Mouse (Mus musculus) MEL (cell line): Measurements from ENCODE around the gene Rbbp6. TPM values are rescaled to one million over a fixed set of nuclear protein-coding genes. Genes with fewer than 3 reads are reported as not detected.
A peak's percentile ranks its signal among the peaks of the same experiment; 100 is the strongest.

Experiments used
- DNase-seq: peaks from one replicate; pipeline ENCODE4 v3.0.0; 2011; ENCODE audit warnings: low read depth, low spot score
- H3K27ac ChIP-seq: 2 replicates; pipeline ENCODE4 v1.5.1; 2012; ENCODE audit warnings: low read depth, mild to moderate bottlenecking, control low read depth, low read length, moderate library complexity; ENCODE audit not compliant: control insufficient read depth
- H3K27me3 ChIP-seq, 2 experiments: fragments of 150-350 bp in 1 of 2; sonication (generic) in 1 of 2; 2 replicates each; pipeline ENCODE4 v1.6.1; 2012; ENCODE audit warnings: low read length in 2 of 2, mild to moderate bottlenecking in 2 of 2, improper control_type of control experiment in 1 of 2, moderate library complexity in 1 of 2; ENCODE audit not compliant: insufficient read depth in 2 of 2, control insufficient read depth in 1 of 2
- H3K36me3 ChIP-seq, 2 experiments: 2 replicates each; pipeline ENCODE4 v1.6.1; 2012 to 2014; ENCODE audit warnings: low read length in 2 of 2, improper control_type of control experiment in 1 of 2, inconsistent platforms in 1 of 2, mild to moderate bottlenecking in 1 of 2; ENCODE audit not compliant: insufficient read depth in 2 of 2, control insufficient read depth in 1 of 2
- H3K4me1 ChIP-seq, 2 experiments: fragments of 150-350 bp in 1 of 2; sonication (generic) in 1 of 2; 2 replicates each; pipeline ENCODE4 v1.6.1; 2012; ENCODE audit warnings: low read length in 2 of 2, improper control_type of control experiment in 1 of 2, mild to moderate bottlenecking in 1 of 2; ENCODE audit not compliant: insufficient read depth in 2 of 2, control insufficient read depth in 1 of 2
- H3K4me3 ChIP-seq, 2 experiments: fragments of 150-350 bp in 1 of 2; sonication (generic) in 1 of 2; 2 replicates each; pipeline ENCODE4 v1.5.1; 2012; ENCODE audit warnings: low read depth in 2 of 2, low read length in 2 of 2, mild to moderate bottlenecking in 2 of 2, moderate library complexity in 2 of 2, control low read depth in 1 of 2, improper control_type of control experiment in 1 of 2; ENCODE audit not compliant: control insufficient read depth in 1 of 2, insufficient read depth in 1 of 2
- H3K79me2 ChIP-seq: 2 replicates; pipeline ENCODE4 v1.6.1; 2012; ENCODE audit warnings: mild to moderate bottlenecking, low read length, moderate library complexity; ENCODE audit not compliant: control insufficient read depth, poor library complexity, insufficient read depth
- H3K9ac ChIP-seq: 2 replicates; pipeline ENCODE4 v1.6.1; 2012; ENCODE audit warnings: low read depth, mild to moderate bottlenecking, control low read depth, low read length, moderate library complexity; ENCODE audit not compliant: control insufficient read depth, poor library complexity, severe bottlenecking
- H3K9me3 ChIP-seq: fragments of 150-350 bp; sonication (generic); replicated peaks from 2 replicates; pipeline ENCODE4 v1.6.1; 2012; ENCODE audit warnings: mild to moderate bottlenecking, low read length, improper control_type of control experiment, moderate library complexity; ENCODE audit not compliant: insufficient read depth
- CHD1 ChIP-seq: IDR thresholded peaks from 2 replicates; pipeline ENCODE4 v1.6.1; 2012; ENCODE audit warnings: low read depth, mild to moderate bottlenecking, inconsistent platforms, low read length, improper control_type of control experiment
- CHD2 ChIP-seq: IDR thresholded peaks from 2 replicates; pipeline ENCODE4 v1.6.1; 2011; ENCODE audit warnings: low read length, improper control_type of control experiment
- CTCF ChIP-seq, 3 experiments: IDR thresholded peaks in 2 of 3; conservative IDR thresholded peaks in 1 of 3; 2 replicates each; pipeline ENCODE4 v1.5.1; 2011 to 2012; ENCODE audit warnings: low read length in 3 of 3, low read depth in 2 of 3, mild to moderate bottlenecking in 2 of 3, improper control_type of control experiment in 1 of 3, inconsistent platforms in 1 of 3, mixed read lengths in 1 of 3, moderate library complexity in 1 of 3; ENCODE audit not compliant: control insufficient read depth in 1 of 3, insufficient read depth in 1 of 3, poor library complexity in 1 of 3, severe bottlenecking in 1 of 3
- E2F4 ChIP-seq: IDR thresholded peaks from 2 replicates; pipeline ENCODE4 v1.6.1; 2011; ENCODE audit warnings: low read depth, low read length, improper control_type of control experiment, borderline replicate concordance
- EP300 ChIP-seq, 2 experiments: IDR thresholded peaks; 2 replicates each; pipeline ENCODE4 v1.6.1; 2011; ENCODE audit warnings: improper control_type of control experiment in 2 of 2, low read length in 2 of 2, low read depth in 1 of 2, mild to moderate bottlenecking in 1 of 2
- ETS1 ChIP-seq: IDR thresholded peaks from 2 replicates; pipeline ENCODE4 v1.6.1; 2012; ENCODE audit warnings: low read depth, mild to moderate bottlenecking, inconsistent platforms, low read length, improper control_type of control experiment, moderate library complexity
- GATA1 ChIP-seq: IDR thresholded peaks from 2 replicates; pipeline ENCODE4 v1.6.1; 2011; ENCODE audit warnings: low read depth, low read length, improper control_type of control experiment
- HCFC1 ChIP-seq: IDR thresholded peaks from 2 replicates; pipeline ENCODE4 v1.6.1; 2012; ENCODE audit warnings: low read depth, mild to moderate bottlenecking, inconsistent platforms, low read length, improper control_type of control experiment, moderate library complexity
- KAT2A ChIP-seq: conservative IDR thresholded peaks from 2 replicates; pipeline ENCODE4 v1.6.1; 2012; ENCODE audit warnings: low read depth, low read length, improper control_type of control experiment, inconsistent platforms
- MAFK ChIP-seq: IDR thresholded peaks from 2 replicates; pipeline ENCODE4 v1.6.1; 2011; ENCODE audit warnings: low read depth, mild to moderate bottlenecking, low read length, improper control_type of control experiment, borderline replicate concordance
- MAX ChIP-seq: IDR thresholded peaks from 2 replicates; pipeline ENCODE4 v1.6.1; 2011; ENCODE audit warnings: low read length, improper control_type of control experiment
- MAZ ChIP-seq: IDR thresholded peaks from 2 replicates; pipeline ENCODE4 v1.6.1; 2012; ENCODE audit warnings: low read depth, mild to moderate bottlenecking, inconsistent platforms, low read length, improper control_type of control experiment
- MEF2A ChIP-seq: IDR thresholded peaks from 2 replicates; pipeline ENCODE4 v1.6.1; 2014; ENCODE audit warnings: low read depth, mild to moderate bottlenecking, inconsistent platforms, low read length, improper control_type of control experiment; ENCODE audit not compliant: poor library complexity, insufficient replicate concordance, severe bottlenecking; ENCODE audit errors: extremely low read depth
- MXI1 ChIP-seq: IDR thresholded peaks from 2 replicates; pipeline ENCODE4 v1.6.1; 2011; ENCODE audit warnings: mild to moderate bottlenecking, low read depth, low read length, improper control_type of control experiment
- MYB ChIP-seq: IDR thresholded peaks from 2 replicates; pipeline ENCODE4 v1.6.1; 2011; ENCODE audit warnings: mild to moderate bottlenecking, low read depth, low read length, improper control_type of control experiment
- MYC ChIP-seq: IDR thresholded peaks from 2 replicates; pipeline ENCODE4 v1.6.1; 2011; ENCODE audit warnings: low read depth, mild to moderate bottlenecking, low read length, improper control_type of control experiment, moderate library complexity
- NRF1 ChIP-seq: IDR thresholded peaks from 2 replicates; pipeline ENCODE4 v1.6.1; 2014; ENCODE audit warnings: low read depth, mild to moderate bottlenecking, inconsistent platforms, low read length, improper control_type of control experiment, moderate library complexity; ENCODE audit not compliant: poor library complexity, insufficient read depth, severe bottlenecking
- POLR2A ChIP-seq, 2 experiments: IDR thresholded peaks; 2 replicates each; pipeline ENCODE4 v1.6.1; 2011 to 2012; ENCODE audit warnings: low read length in 2 of 2, mild to moderate bottlenecking in 2 of 2, control low read depth in 1 of 2, improper control_type of control experiment in 1 of 2, low read depth in 1 of 2, moderate library complexity in 1 of 2; ENCODE audit not compliant: control insufficient read depth in 1 of 2, insufficient read depth in 1 of 2, poor library complexity in 1 of 2
- POLR2AphosphoS2 ChIP-seq: IDR thresholded peaks from 2 replicates; pipeline ENCODE4 v1.6.1; 2011; ENCODE audit warnings: low read length, improper control_type of control experiment
- POLR2AphosphoS5 ChIP-seq: IDR thresholded peaks from 2 replicates; pipeline ENCODE4 v1.6.1; 2012; ENCODE audit warnings: low read depth, borderline replicate concordance, mild to moderate bottlenecking, inconsistent platforms, low read length, moderate library complexity, mixed read lengths
- SIN3A ChIP-seq: IDR thresholded peaks from 2 replicates; pipeline ENCODE4 v1.6.1; 2012; ENCODE audit warnings: low read length, improper control_type of control experiment, inconsistent platforms
- SMC3 ChIP-seq: IDR thresholded peaks from 2 replicates; pipeline ENCODE4 v1.6.1; 2011; ENCODE audit warnings: low read depth, low read length, improper control_type of control experiment
- TBP ChIP-seq: IDR thresholded peaks from 2 replicates; pipeline ENCODE4 v1.8.0; 2011; ENCODE audit warnings: low read depth, low read length, improper control_type of control experiment
- TCF12 ChIP-seq: IDR thresholded peaks from 2 replicates; pipeline ENCODE4 v1.6.1; 2014; ENCODE audit warnings: low read depth, mild to moderate bottlenecking, inconsistent platforms, low read length, improper control_type of control experiment, moderate library complexity
- USF1 ChIP-seq: IDR thresholded peaks from 2 replicates; pipeline ENCODE4 v1.6.1; 2014; ENCODE audit warnings: low read depth, mild to moderate bottlenecking, inconsistent platforms, low read length, improper control_type of control experiment, moderate library complexity
- USF2 ChIP-seq, 2 experiments: IDR thresholded peaks; 2 replicates each; pipeline ENCODE4 v1.6.1; 2011 to 2012; ENCODE audit warnings: improper control_type of control experiment in 2 of 2, low read length in 2 of 2, borderline replicate concordance in 1 of 2, inconsistent platforms in 1 of 2, low read depth in 1 of 2, mild to moderate bottlenecking in 1 of 2; ENCODE audit not compliant: insufficient read depth in 1 of 2
- ZC3H11A ChIP-seq: IDR thresholded peaks from 2 replicates; pipeline ENCODE4 v1.6.1; 2012; ENCODE audit warnings: low read depth, mild to moderate bottlenecking, inconsistent platforms, low read length, improper control_type of control experiment
- ZKSCAN1 ChIP-seq: IDR thresholded peaks from 2 replicates; pipeline ENCODE4 v1.6.1; 2012; ENCODE audit warnings: low read depth, mild to moderate bottlenecking, inconsistent platforms, low read length, improper control_type of control experiment, moderate library complexity
- ZMIZ1 ChIP-seq: IDR thresholded peaks from 2 replicates; pipeline ENCODE4 v1.6.1; 2012; ENCODE audit warnings: low read depth, mild to moderate bottlenecking, inconsistent platforms, low read length, improper control_type of control experiment, moderate library complexity
- polyA plus RNA-seq, 2 experiments: library from polyadenylated mRNA; stranded (reverse) in 1 of 2; unstranded in 1 of 2; fragments of >175 nt in 1 of 2; fragments of >200 nt in 1 of 2; gene quantifications; 2 replicates each; pipeline versions ENCODE4 v1.2.1 to v1.2.4; 2012; ENCODE audit warnings: low replicate concordance in 2 of 2, low read depth in 1 of 2; ENCODE audit not compliant: insufficient read length in 2 of 2, insufficient read depth in 1 of 2, missing spikeins in 1 of 2
- total RNA-seq: library from RNA; depleted of rRNA; stranded (reverse); fragments of 300-350 nt; gene quantifications from 2 replicates; pipeline ENCODE4 v1.2.3, GENCODE M21; 2012

The Rbbp6 gene
- total and polyA plus RNA-seq, 3 experiments: 22.7 to 70.6 TPM; not detected in 1

DNA sequence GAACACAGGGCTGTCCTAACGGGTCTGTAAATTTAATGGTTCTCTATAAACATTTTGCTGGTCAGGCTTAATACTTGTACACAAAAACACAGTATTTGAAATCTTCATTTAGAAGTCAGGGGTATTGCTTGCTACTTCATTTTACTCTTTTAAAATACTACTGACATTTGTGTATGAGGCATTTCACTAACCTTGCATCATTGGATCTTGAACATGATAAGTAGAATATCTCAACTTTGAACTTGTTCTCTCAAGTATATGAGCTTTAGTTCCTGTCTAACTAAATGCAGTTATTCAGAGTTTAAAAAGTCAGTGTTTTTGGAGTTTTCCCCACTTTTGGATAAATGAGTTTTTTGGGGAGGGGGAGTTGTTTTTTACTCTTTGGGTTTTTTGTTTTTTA is 14.0 kb downstream of the Rbbp6 start:
- Histone ChIP-seq H3K79me2 (peaks cover 6% of the 10 kb centered on the region), H3K27me3 (no peaks in the 10 kb centered on the region), H3K9me3 (no peaks in the 10 kb centered on the region), H3K4me3 (no peak overlapping the region), H3K36me3 (peaks cover 39 to 54% of the 10 kb centered on the region in 2 experiments), H3K4me1 (peaks cover 3 to 27% of the 10 kb centered on the region in 2 experiments; a peak in 3 of 4 replicates), H3K9ac (peak overlapping the region; percentile 68), H3K27ac (peak overlapping the region; percentile 92)
- TF ChIP-seq ZKSCAN1: no peak
- 0 out of 2 replicates have a peak, but pooled peaks have one; percentile 28 for TF ChIP-seq POLR2AphosphoS2
- TF ChIP-seq CHD1: no peak
- no peak for TF ChIP-seq MYB
- 0 out of 2 replicates have a peak, but pooled peaks have one; percentile 14 for TF ChIP-seq TCF12
- TF ChIP-seq MAX: no peak
- TF ChIP-seq ETS1: peak; percentile 31; the same call in 1 of the 2 replicates
- no peak for TF ChIP-seq SMC3
- no peak for TF ChIP-seq ZMIZ1
- TF ChIP-seq KAT2A: no peak
- peak; percentile 32; the same call in 1 of the 2 replicates for TF ChIP-seq SIN3A
- TF ChIP-seq E2F4: no peak
- TF ChIP-seq USF1: 0 out of 2 replicates have a peak, but pooled peaks have one; percentile 5
- TF ChIP-seq TBP: no peak
- TF ChIP-seq NRF1: no peak
- TF ChIP-seq MAZ: no peak
- TF ChIP-seq CTCF (IDR thresholded peaks at IDR 0.05 in 2 of 3, conservative IDR thresholded peaks at IDR 0.05 in 1 of 3; ENCODE audit: control insufficient read depth in 1 of 3, insufficient read depth in 1 of 3, low read depth in 2 of 3, low read length in 3 of 3, poor library complexity in 1 of 3, severe bottlenecking in 1 of 3): no peak
- peak in 1 of 2 experiments; percentile 66; a peak in 1 of 4 replicates for TF ChIP-seq EP300 (IDR thresholded peaks at IDR 0.05; ENCODE audit: low read depth in 1 of 2, low read length in 2 of 2)
- no peak for TF ChIP-seq MEF2A
- no peak for TF ChIP-seq USF2 (IDR thresholded peaks at IDR 0.05; ENCODE audit: borderline replicate concordance in 1 of 2, insufficient read depth in 1 of 2, low read depth in 1 of 2, low read length in 2 of 2)
- DNase-seq: peak; percentile 59

DNA sequence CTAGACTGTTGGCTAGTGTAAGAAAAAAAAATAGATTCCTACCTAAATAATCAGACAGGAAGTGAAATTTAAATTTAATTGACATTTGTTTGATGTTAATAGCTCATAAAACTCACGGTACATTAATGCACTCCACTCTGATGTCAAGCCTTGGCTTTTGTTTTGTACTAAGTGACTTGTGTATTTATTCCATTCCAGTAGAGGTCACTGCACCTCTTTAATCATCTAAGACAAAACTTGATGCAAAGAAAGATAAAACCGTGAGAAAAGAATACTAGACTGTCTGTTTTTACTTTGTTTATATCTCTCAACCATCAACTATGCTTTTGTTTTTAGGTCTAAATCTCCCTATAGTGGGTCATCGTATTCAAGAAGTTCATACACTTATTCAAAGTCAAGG is 32.7 kb downstream of the Rbbp6 start:
- no peak overlapping the region for H3K27ac ChIP-seq
- no peaks in the 10 kb centered on the region for H3K4me1 ChIP-seq
- H3K9me3 ChIP-seq: no peaks in the 10 kb centered on the region
- H3K4me3 ChIP-seq: no peak overlapping the region
- no peak overlapping the region for H3K9ac ChIP-seq
- TF ChIP-seq CHD2: no peak
- TF ChIP-seq TCF12: no peak
- no peak for TF ChIP-seq POLR2AphosphoS2
- no peak for TF ChIP-seq HCFC1
- TF ChIP-seq GATA1: no peak
- no peak for TF ChIP-seq SIN3A
- no peak for TF ChIP-seq ZKSCAN1
- no peak for TF ChIP-seq NRF1
- TF ChIP-seq CTCF (IDR thresholded peaks at IDR 0.05 in 2 of 3, conservative IDR thresholded peaks at IDR 0.05 in 1 of 3; ENCODE audit: control insufficient read depth in 1 of 3, insufficient read depth in 1 of 3, low read depth in 2 of 3, low read length in 3 of 3, poor library complexity in 1 of 3, severe bottlenecking in 1 of 3): no peak; a peak in 1 of 6 replicates
- TF ChIP-seq KAT2A: no peak
- TF ChIP-seq ETS1: no peak
- no peak for TF ChIP-seq MYC
- no peak for TF ChIP-seq MEF2A
- TF ChIP-seq POLR2A (IDR thresholded peaks at IDR 0.05; ENCODE audit: control insufficient read depth in 1 of 2, insufficient read depth in 1 of 2, low read depth in 1 of 2, low read length in 2 of 2, poor library complexity in 1 of 2): no peak
- TF ChIP-seq ZC3H11A: no peak
- TF ChIP-seq MAFK: no peak
- no peak for TF ChIP-seq POLR2AphosphoS5
- no peak for TF ChIP-seq MXI1
- TF ChIP-seq USF2 (IDR thresholded peaks at IDR 0.05; ENCODE audit: borderline replicate concordance in 1 of 2, insufficient read depth in 1 of 2, low read depth in 1 of 2, low read length in 2 of 2): no peak
- no peak for TF ChIP-seq MYB
- DNase-seq: no peak
- H3K36me3 ChIP-seq: peaks cover 0 to 45% of the 10 kb centered on the region in 2 experiments; a peak in 2 of 4 replicates
- H3K79me2 ChIP-seq: no peaks in the 10 kb centered on the region
- no peaks in the 10 kb centered on the region for H3K27me3 ChIP-seq
